Mouse (Mus musculus) midbrain, embryonic 16.5 days (tissue): ENCODE measurements around the gene Prmt2. TPM values are rescaled to one million over a fixed set of nuclear protein-coding genes. Genes with fewer than 3 reads are reported as not detected.

Experiments
- microRNA counts: library from miRNA; unstranded; fragments of <30 nt; microRNA quantifications from one replicate; lab custom pipeline; 2016
- microRNA-seq: library from miRNA; unstranded; fragments of <30 nt; microRNA quantifications from one replicate; pipeline ENCODE4, GENCODE M21; 2017
- polyA plus RNA-seq: library from polyadenylated mRNA; unstranded; fragments of >200 nt; fragmentation: Nextera tagmentation; extraction: Ambion mirVana; gene quantifications from 2 replicates; pipeline ENCODE4 v1.2.1, GENCODE M21; 2015

Gene Prmt2
- polyA plus RNA-seq, 1 experiment from 2014 or later, result 423 TPM

MicroRNA genes within 50 kb of the gene (microRNA counts, 519-probe panel; counts per million panel counts)
- microRNA mmu-miR-678 (lab: Ali Mortazavi, UCI), result 2,113 counts per million, percentile 57 among the panel's probes with 10 or more counts

Small RNA genes within 50 kb of the gene (microRNA-seq; reads per million reads assigned to microRNA genes)
- gene Mir678, result not detected

Other genes starting within 250 kb of the Prmt2 start
- 11.9 and 14.2 TPM in 2 replicates for gene Zfp280b, start 205.2 kb downstream of the Prmt2 start, polyA plus RNA-seq
- gene Slc5a4b, start 126.9 kb downstream of the Prmt2 start, polyA plus RNA-seq, result not detected in 2 replicates
- gene Slc5a4a, start 90.4 kb downstream of the Prmt2 start, polyA plus RNA-seq, result 0.11 and 0.32 TPM in 2 replicates
- gene S100b, start 16.0 kb upstream of the Prmt2 start, polyA plus RNA-seq, result 0.92 and 2.1 TPM in 2 replicates
- 19.2 and 19.8 TPM in 2 replicates for gene Dip2a, start 107.4 kb upstream of the Prmt2 start, polyA plus RNA-seq
- gene AC141477.1, start 202.6 kb upstream of the Prmt2 start, polyA plus RNA-seq, result not detected in 2 replicates
- gene Pcnt, start 204.9 kb upstream of the Prmt2 start, polyA plus RNA-seq, result 6.5 and 7.0 TPM in 2 replicates
- gene 2610028H24Rik, start 211.2 kb upstream of the Prmt2 start, polyA plus RNA-seq, result not detected in 2 replicates
- gene Mcm3ap, start 231.1 kb upstream of the Prmt2 start, polyA plus RNA-seq, result 61.4 and 69.9 TPM in 2 replicates
- 6.4 and 6.7 TPM in 2 replicates for gene Ybey, start 231.2 kb upstream of the Prmt2 start, polyA plus RNA-seq